Mouse (Mus musculus): ENCODE measurements at regions not wholly inside any gene's neighbourhood (a gene's known extent, or its start where the extent isn't known, plus 50 kb on each side); places are given as distances from the start of the nearest gene placed in this dataset.
A peak's percentile ranks its signal among the peaks of the same experiment; 100 is the strongest.

- H3K27me3 ChIP-seq: no peaks in the 10 kb centered on the region
- H3K9ac ChIP-seq: no peak overlapping the region
- no peaks in the 10 kb centered on the region for H3K36me3 ChIP-seq
- no peaks in the 10 kb centered on the region for H3K9me3 ChIP-seq
- no peak overlapping the region for H3K27ac ChIP-seq
- no peak overlapping the region for H3K4me3 ChIP-seq
- 66% methylated on average over 4 of the region's 4 CpGs for WGBS
- peaks cover 6% of the 10 kb centered on the region for H3K4me1 ChIP-seq
- no peak overlapping the region for H3K4me2 ChIP-seq (replicated peaks)
- ATAC-seq (ENCODE audit: low FRiP score, low read depth): no peak
These were observed 229.8 kb upstream of the Dynlrb2 start for GRCm38 (mm10) chr8:116275014-116275413.

- 86% methylated on average over 6 of the region's 6 CpGs for WGBS
- no peaks in the 10 kb centered on the region for H3K27me3 ChIP-seq
- ATAC-seq (ENCODE audit: low FRiP score, low read depth): no peak
These were observed 233.5 kb upstream of the Dynlrb2 start for GRCm38 (mm10) chr8:116271238-116271637.

GRCm38 (mm10) chr8:116269393-116269792, 235.4 kb upstream of the Dynlrb2 start:
- Histone ChIP-seq H3K4me3 (no peak overlapping the region), H3K4me1 (peaks cover 12% of the 10 kb centered on the region), H3K27me3 (no peaks in the 10 kb centered on the region), H3K9me3 (0 out of 2 replicates have a peak, but pooled peaks cover 5% of the 10 kb centered on the region), H3K27ac (no peak overlapping the region), H3K9ac (no peak overlapping the region), H3K4me2 (replicated peaks) (no peak overlapping the region), H3K36me3 (no peaks in the 10 kb centered on the region)
- ATAC-seq (ENCODE audit: low FRiP score, low read depth): no peak

More at GRCm38 (mm10) chr8:116271238-116271637, 233.5 kb upstream of the Dynlrb2 start:
- H3K27ac ChIP-seq: no peak overlapping the region
- H3K4me2 ChIP-seq (replicated peaks): no peak overlapping the region
- no peak overlapping the region for H3K4me3 ChIP-seq
- no peak overlapping the region for H3K9ac ChIP-seq
- H3K4me1 ChIP-seq: peaks cover 12% of the 10 kb centered on the region
- H3K9me3 ChIP-seq: 0 out of 2 replicates have a peak, but pooled peaks cover 5% of the 10 kb centered on the region
- no peaks in the 10 kb centered on the region for H3K36me3 ChIP-seq

DNA sequence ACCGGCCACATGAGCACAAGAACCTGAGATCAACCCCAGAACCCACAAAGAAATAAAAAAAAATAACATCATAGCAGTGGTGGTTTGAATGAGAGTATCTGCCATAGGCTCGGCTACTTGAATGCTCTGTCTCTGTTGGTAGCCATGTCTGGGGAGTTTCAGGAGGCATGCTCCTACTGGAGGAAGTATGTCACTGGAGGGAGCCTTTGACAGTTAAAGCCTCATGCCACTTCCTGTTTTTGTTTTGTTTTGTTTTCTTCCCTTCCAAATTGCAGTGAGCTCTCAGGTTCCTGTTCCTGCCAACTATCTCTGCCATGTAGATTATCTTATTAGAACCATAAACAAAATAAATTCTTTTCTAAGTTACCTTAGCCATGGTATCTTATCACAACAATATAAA, 236.1 kb upstream of the Dynlrb2 start:
- Histone ChIP-seq H3K9ac (no peak overlapping the region), H3K4me2 (replicated peaks) (no peak overlapping the region), H3K4me3 (no peak overlapping the region), H3K27ac (no peak overlapping the region), H3K9me3 (0 out of 2 replicates have a peak, but pooled peaks cover 5% of the 10 kb centered on the region), H3K36me3 (no peaks in the 10 kb centered on the region), H3K4me1 (peaks cover 12% of the 10 kb centered on the region), H3K27me3 (no peaks in the 10 kb centered on the region)
- 88% methylated on average over 2 of the region's 2 CpGs for WGBS
- no peak for ATAC-seq (ENCODE audit: low FRiP score, low read depth)

GRCm38 (mm10) chr8:116268161-116268560, 236.6 kb upstream of the Dynlrb2 start:
- Histone ChIP-seq H3K27ac (no peak overlapping the region), H3K27me3 (no peaks in the 10 kb centered on the region), H3K4me2 (replicated peaks) (no peak overlapping the region), H3K4me1 (peaks cover 12% of the 10 kb centered on the region), H3K9me3 (0 out of 2 replicates have a peak, but pooled peaks cover 5% of the 10 kb centered on the region), H3K9ac (no peak overlapping the region), H3K4me3 (no peak overlapping the region), H3K36me3 (no peaks in the 10 kb centered on the region)
- no peak for ATAC-seq (ENCODE audit: low FRiP score, low read depth)
- WGBS: 69% methylated on average over 9 of the region's 9 CpGs

GRCm38 (mm10) chr8:116267021-116267420, 237.8 kb upstream of the Dynlrb2 start:
- Histone ChIP-seq H3K9ac (no peak overlapping the region), H3K36me3 (no peaks in the 10 kb centered on the region), H3K4me1 (peaks cover 6% of the 10 kb centered on the region), H3K9me3 (0 out of 2 replicates have a peak, but pooled peaks cover 5% of the 10 kb centered on the region), H3K4me3 (no peak overlapping the region), H3K27me3 (no peaks in the 10 kb centered on the region), H3K4me2 (replicated peaks) (no peak overlapping the region), H3K27ac (no peak overlapping the region)
- 72% methylated on average over 4 of the region's 4 CpGs for WGBS
- ATAC-seq (ENCODE audit: low FRiP score, low read depth): no peak

DNA sequence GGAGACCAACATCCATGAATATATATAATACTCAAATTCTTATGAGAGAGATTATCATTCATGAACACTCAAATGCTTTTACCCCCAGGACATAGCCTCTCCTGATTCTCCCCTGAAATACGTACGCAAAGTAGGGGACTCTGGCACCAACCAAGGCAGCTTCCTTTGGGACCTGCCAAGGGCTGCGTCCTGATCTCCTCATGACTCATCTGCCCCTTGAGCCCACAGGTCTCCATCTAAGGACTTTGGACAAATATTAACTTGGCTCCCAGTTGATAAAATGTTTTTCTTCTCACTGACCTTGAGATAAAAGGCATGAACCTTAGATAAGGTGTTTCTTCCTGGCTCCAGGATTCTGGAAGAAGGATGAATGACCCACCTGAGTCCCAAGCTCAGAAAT, 239.2 kb upstream of the Dynlrb2 start:
- H3K4me1 ChIP-seq: peaks cover 13% of the 10 kb centered on the region
- H3K9me3 ChIP-seq: 0 out of 2 replicates have a peak, but pooled peaks cover 5% of the 10 kb centered on the region
- WGBS: 89% methylated on average over 3 of the region's 3 CpGs
- H3K4me3 ChIP-seq: no peak overlapping the region
- no peak for ATAC-seq (ENCODE audit: low FRiP score, low read depth)
- H3K27ac ChIP-seq: no peak overlapping the region
- H3K9ac ChIP-seq: no peak overlapping the region
- no peaks in the 10 kb centered on the region for H3K36me3 ChIP-seq
- H3K27me3 ChIP-seq: no peaks in the 10 kb centered on the region
- H3K4me2 ChIP-seq (replicated peaks): no peak overlapping the region

GRCm38 (mm10) chr8:116264078-116264477, 240.7 kb upstream of the Dynlrb2 start:
- Histone ChIP-seq H3K27ac (no peak overlapping the region), H3K4me2 (replicated peaks) (no peak overlapping the region), H3K9ac (no peak overlapping the region), H3K27me3 (no peaks in the 10 kb centered on the region), H3K4me3 (no peak overlapping the region), H3K4me1 (peaks cover 13% of the 10 kb centered on the region), H3K36me3 (no peaks in the 10 kb centered on the region), H3K9me3 (no peaks in the 10 kb centered on the region)
- WGBS: 90% methylated on average over 3 of the region's 3 CpGs
- ATAC-seq (ENCODE audit: low FRiP score, low read depth): no peak

DNA sequence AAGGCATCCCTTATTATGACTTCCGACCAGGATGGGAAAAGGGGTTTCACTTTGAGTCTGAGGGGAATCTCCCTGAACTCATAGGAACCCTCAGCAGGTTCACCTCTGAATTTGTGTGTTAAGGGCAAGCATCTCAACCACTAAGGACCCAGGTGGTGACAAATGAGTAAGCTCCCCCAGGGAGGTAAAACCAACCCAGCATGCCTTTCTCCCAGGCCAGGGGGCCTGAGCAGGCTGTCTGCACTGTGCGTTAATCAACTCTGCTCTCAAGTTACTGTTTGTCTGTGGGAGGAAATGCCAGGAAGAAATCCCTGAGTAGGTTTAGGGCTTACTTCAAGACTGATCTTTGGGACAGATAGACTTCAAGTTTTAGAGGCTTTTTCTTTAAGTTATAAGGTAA, 243.5 kb upstream of the Dynlrb2 start:
- 17% methylated on average over 2 of the region's 2 CpGs for WGBS
- H3K9me3 ChIP-seq: no peaks in the 10 kb centered on the region
- no peak overlapping the region for H3K4me3 ChIP-seq
- no peak overlapping the region for H3K4me2 ChIP-seq (replicated peaks)
- no peaks in the 10 kb centered on the region for H3K36me3 ChIP-seq
- no peak overlapping the region for H3K9ac ChIP-seq
- peaks cover 16% of the 10 kb centered on the region for H3K4me1 ChIP-seq
- no peaks in the 10 kb centered on the region for H3K27me3 ChIP-seq
- no peak for ATAC-seq (ENCODE audit: low FRiP score, low read depth)
- no peak overlapping the region for H3K27ac ChIP-seq

- no peaks in the 10 kb centered on the region for H3K36me3 ChIP-seq
- H3K4me1 ChIP-seq: peaks cover 9% of the 10 kb centered on the region; the same call in 1 of the 2 replicates
- 77% methylated on average over 5 of the region's 5 CpGs for WGBS
- no peaks in the 10 kb centered on the region for H3K9me3 ChIP-seq
- no peak overlapping the region for H3K27ac ChIP-seq
- no peak for ATAC-seq (ENCODE audit: low FRiP score, low read depth)
- no peak overlapping the region for H3K4me3 ChIP-seq
- no peaks in the 10 kb centered on the region for H3K27me3 ChIP-seq
- no peak overlapping the region for H3K9ac ChIP-seq
- no peak overlapping the region for H3K4me2 ChIP-seq (replicated peaks)
These were observed 249.4 kb upstream of the Dynlrb2 start for GRCm38 (mm10) chr8:116255398-116255797.

GRCm38 (mm10) chr8:116252455-116253216, 252.1 kb upstream of the Dynlrb2 start:
- H3K27me3 ChIP-seq: no peaks in the 10 kb centered on the region
- H3K36me3 ChIP-seq: no peaks in the 10 kb centered on the region
- ATAC-seq (ENCODE audit: low FRiP score, low read depth): no peak
- no peaks in the 10 kb centered on the region for H3K9me3 ChIP-seq
- 46% methylated on average over 7 of the region's 7 CpGs for WGBS
- no peak overlapping the region for H3K27ac ChIP-seq
- no peak overlapping the region for H3K4me3 ChIP-seq
- H3K4me1 ChIP-seq: no peaks in the 10 kb centered on the region
- H3K4me2 ChIP-seq (replicated peaks): no peak overlapping the region
- H3K9ac ChIP-seq: no peak overlapping the region

- Histone ChIP-seq H3K4me3 (no peak overlapping the region), H3K4me2 (replicated peaks) (no peak overlapping the region), H3K4me1 (peaks cover 13% of the 10 kb centered on the region), H3K27ac (no peak overlapping the region), H3K27me3 (peaks cover 2% of the 10 kb centered on the region; the same call in 1 of the 2 replicates), H3K9me3 (no peaks in the 10 kb centered on the region), H3K9ac (no peak overlapping the region), H3K36me3 (no peaks in the 10 kb centered on the region)
- 84% methylated on average over 1 of the region's 1 CpGs for WGBS
- ATAC-seq (ENCODE audit: low FRiP score, low read depth): no peak
These were observed 256.4 kb upstream of the Dynlrb2 start for GRCm38 (mm10) chr8:116248398-116248797.

DNA sequence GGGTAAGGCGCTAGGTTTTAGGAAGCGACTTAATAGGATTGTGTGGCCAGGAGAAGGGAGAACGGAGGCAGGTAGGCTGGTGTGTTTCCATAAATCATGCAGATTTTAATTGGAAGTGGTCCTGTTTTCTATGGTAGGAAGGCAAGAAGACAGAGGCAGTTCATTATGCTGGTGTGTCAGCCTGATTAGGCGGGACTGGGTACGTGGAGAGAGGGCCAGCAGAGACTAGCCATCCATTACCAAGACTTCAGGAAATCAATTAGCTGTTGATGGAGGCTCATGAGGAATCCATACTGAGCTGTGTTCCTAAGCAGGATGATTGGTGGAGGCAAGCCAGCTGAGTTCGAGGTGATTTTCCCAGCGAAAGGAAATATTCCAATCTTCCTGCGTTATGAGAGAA, 261.3 kb upstream of the Dynlrb2 start:
- H3K27me3 ChIP-seq: peaks cover 13% of the 10 kb centered on the region; the same call in 1 of the 2 replicates
- H3K4me3 ChIP-seq: no peak overlapping the region
- WGBS: 25% methylated on average over 8 of the region's 8 CpGs
- ATAC-seq (ENCODE audit: low FRiP score, low read depth): no peak
- no peak overlapping the region; the same call in 1 of the 2 replicates for H3K27ac ChIP-seq
- 0 out of 2 replicates have a peak overlapping the region, but pooled peaks have one; percentile 13 for H3K9ac ChIP-seq
- no peaks in the 10 kb centered on the region for H3K9me3 ChIP-seq
- peaks cover 33% of the 10 kb centered on the region for H3K4me1 ChIP-seq
- no peak overlapping the region for H3K4me2 ChIP-seq (replicated peaks)
- H3K36me3 ChIP-seq: no peaks in the 10 kb centered on the region

All from limb, embryonic 13.5 days (tissue).